Mouse (Mus musculus) lung, embryonic 14.5 days (tissue): ENCODE data around the gene Smpdl3a. TPM values are rescaled to one million over a fixed set of nuclear protein-coding genes. Genes with fewer than 3 reads are reported as not detected.

Experiments used
- ATAC-seq: fragments of 200-750 bp; cut with Nextera tagmentation; 2 replicates; pipeline ENCODE4 v1.8.0; 2017; ENCODE audit warnings: mild to moderate bottlenecking, moderate TSS enrichment, moderate library complexity; ENCODE audit not compliant: insufficient read depth
- DNase-seq: peaks from one replicate; pipeline ENCODE4 v3.0.0-alpha.2; 2015
- H3K27ac ChIP-seq: fragments of 300-500 bp; sonication (generic); 2 replicates; pipeline ENCODE4 v1.5.1; 2014; ENCODE audit warnings: low read depth, mild to moderate bottlenecking, moderate library complexity
- H3K27me3 ChIP-seq: fragments of 300-500 bp; sonication (generic); 2 replicates; pipeline ENCODE4 v1.6.1; 2014; ENCODE audit warnings: low read length, control low read depth; ENCODE audit not compliant: insufficient read depth
- H3K36me3 ChIP-seq: fragments of 300-500 bp; sonication (generic); 2 replicates; pipeline ENCODE4 v1.6.1; 2014; ENCODE audit warnings: control low read depth; ENCODE audit not compliant: insufficient read depth
- H3K4me1 ChIP-seq: fragments of 300-500 bp; sonication (generic); 2 replicates; pipeline ENCODE4 v1.6.1; 2014; ENCODE audit warnings: antibody characterized with exemption, control low read depth; ENCODE audit not compliant: insufficient read depth
- H3K4me2 ChIP-seq: fragments of 300-500 bp; sonication (generic); 2 replicates; pipeline ENCODE4 v1.6.1; 2014; ENCODE audit warnings: mild to moderate bottlenecking
- H3K4me3 ChIP-seq: fragments of 300-500 bp; sonication (generic); 2 replicates; pipeline ENCODE4 v1.5.1; 2014; ENCODE audit warnings: low read depth, low read length
- H3K9ac ChIP-seq: fragments of 300-500 bp; sonication (generic); 2 replicates; pipeline ENCODE4 v1.6.1; 2014
- H3K9me3 ChIP-seq: fragments of 300-500 bp; sonication (generic); 2 replicates; pipeline ENCODE4 v1.6.1; 2016; ENCODE audit warnings: low read depth, low read length, control low read depth
- CTCF ChIP-seq: IDR thresholded peaks from 2 replicates; pipeline ENCODE4 v1.5.1; 2016; ENCODE audit warnings: antibody characterized with exemption, low read depth
- WGBS: fragments of 180-500 bp; shearing (Covaris S2); extraction: QIAGEN DNeasy Blood & Tissue Kit; methylation state at CpG from one replicate; pipeline ENCODE4 v1.1.7; 2014; 5-methylcytosine and 5-hydroxymethylcytosine counted together
- polyA plus RNA-seq: library from polyadenylated mRNA; unstranded; fragments of >200 nt; fragmentation: Nextera tagmentation; extraction: Ambion mirVana; gene quantifications from 2 replicates; pipeline ENCODE4 v1.2.1, GENCODE M21; 2014

Smpdl3a gene
- polyA plus RNA-seq, 1 experiment from 2014 or later: 15.2 TPM

- no peaks in the 10 kb centered on the region for H3K9me3 ChIP-seq
- H3K4me1 ChIP-seq: peaks cover 3% of the 10 kb centered on the region; the same call in 1 of the 2 replicates
- DNase-seq (peak; percentile 2), ATAC-seq (peak; percentile 63; the same call in 1 of the 2 replicates)
- no peak overlapping the region for H3K4me2 ChIP-seq
- no peak overlapping the region for H3K27ac ChIP-seq
- H3K27me3 ChIP-seq: no peaks in the 10 kb centered on the region
- no peak overlapping the region; the same call in 1 of the 2 replicates for H3K9ac ChIP-seq
- TF ChIP-seq CTCF: no peak
- no peak overlapping the region for H3K4me3 ChIP-seq
- H3K36me3 ChIP-seq: no peaks in the 10 kb centered on the region
- WGBS: 46% methylated on average over 12 of the region's 13 CpGs
These were observed 10.6 kb upstream of the Smpdl3a start for GRCm38 (mm10) chr10:57783289-57784130.

GRCm38 (mm10) chr10:57784131-57784875 lies 9.8 kb upstream of the Smpdl3a start:
- no peak overlapping the region for H3K27ac ChIP-seq

GRCm38 (mm10) chr10:57784876-57785150 lies 9.3 kb upstream of the Smpdl3a start, which contains the start of gene Fabp7:
TSS of gene Fabp7 (plus strand) at chr10:57784881.
- no peak for TF ChIP-seq CTCF
- DNase-seq: no peak
- Histone ChIP-seq H3K4me1 (peaks cover 3% of the 10 kb centered on the region; the same call in 1 of the 2 replicates), H3K27ac (no peak within 1 kb of the TSS), H3K36me3 (no peaks in the 10 kb centered on the region), H3K4me3 (0 out of 2 replicates have a peak within 1 kb of the TSS, but pooled peaks have one; percentile 2), H3K27me3 (no peaks in the 10 kb centered on the region), H3K9me3 (no peaks in the 10 kb centered on the region), H3K9ac (no peak within 1 kb of the TSS), H3K4me2 (peak within 1 kb of the TSS; percentile 42)
- WGBS: 23% methylated on average over 7 of the region's 7 CpGs
- no peak for ATAC-seq

More at GRCm38 (mm10) chr10:57784131-57784875, 9.8 kb upstream of the Smpdl3a start:
- DNase-seq (peak; percentile 91), ATAC-seq (peak; percentile 91)
- Histone ChIP-seq H3K27me3 (no peaks in the 10 kb centered on the region), H3K36me3 (no peaks in the 10 kb centered on the region), H3K9me3 (no peaks in the 10 kb centered on the region), H3K4me2 (peak overlapping the region; percentile 42), H3K4me3 (0 out of 2 replicates have a peak overlapping the region, but pooled peaks have one; percentile 2), H3K9ac (no peak overlapping the region), H3K4me1 (peaks cover 3% of the 10 kb centered on the region; the same call in 1 of the 2 replicates)
- WGBS: 12% methylated on average over 7 of the region's 7 CpGs
- TF ChIP-seq CTCF: no peak

- no peak for TF ChIP-seq CTCF
- H3K9me3 ChIP-seq: no peaks in the 10 kb centered on the region
- H3K27me3 ChIP-seq: no peaks in the 10 kb centered on the region
- H3K9ac ChIP-seq: no peak overlapping the region
- H3K4me1 ChIP-seq: peaks cover 3% of the 10 kb centered on the region; the same call in 1 of the 2 replicates
- no peak overlapping the region for H3K4me3 ChIP-seq
- H3K36me3 ChIP-seq: no peaks in the 10 kb centered on the region
- DNase-seq (no peak), ATAC-seq (no peak)
- H3K27ac ChIP-seq: no peak overlapping the region
- H3K4me2 ChIP-seq: no peak overlapping the region
- WGBS: 57% methylated on average over 2 of the region's 2 CpGs
These were observed 8.6 kb upstream of the Smpdl3a start for GRCm38 (mm10) chr10:57785552-57785951.

- H3K9me3 ChIP-seq: no peaks in the 10 kb centered on the region; the same call in 1 of the 2 replicates
These were observed 1.2 kb upstream of the Smpdl3a start for GRCm38 (mm10) chr10:57792957-57793356.

GRCm38 (mm10) chr10:57794491-57795461 lies 641 bp downstream of the Smpdl3a start:
- peak; percentile 82 for ATAC-seq
- peak overlapping the region; percentile 61 for H3K4me3 ChIP-seq

More at GRCm38 (mm10) chr10:57792957-57793356, 1.2 kb upstream of the Smpdl3a start:
- Histone ChIP-seq H3K27ac (no peak overlapping the region), H3K36me3 (no peaks in the 10 kb centered on the region), H3K4me3 (no peak overlapping the region), H3K27me3 (no peaks in the 10 kb centered on the region), H3K4me2 (no peak overlapping the region), H3K9ac (no peak overlapping the region), H3K4me1 (0 out of 2 replicates have a peak, but pooled peaks cover 6% of the 10 kb centered on the region)
- ATAC-seq: no peak
- DNase-seq: no peak
- 98% methylated on average over 1 of the region's 1 CpGs for WGBS
- TF ChIP-seq CTCF: no peak

More at GRCm38 (mm10) chr10:57794491-57795461, 641 bp downstream of the Smpdl3a start:
- Histone ChIP-seq H3K4me1 (0 out of 2 replicates have a peak, but pooled peaks cover 6% of the 10 kb centered on the region), H3K27ac (peak overlapping the region; percentile 50; the same call in 1 of the 2 replicates), H3K9ac (peak overlapping the region; percentile 76), H3K27me3 (no peaks in the 10 kb centered on the region), H3K36me3 (no peaks in the 10 kb centered on the region), H3K9me3 (no peaks in the 10 kb centered on the region; the same call in 1 of the 2 replicates), H3K4me2 (peak overlapping the region; percentile 95)
- DNase-seq: peak; percentile 50
- WGBS: under 1% methylated on average over 44 of the region's 44 CpGs
- no peak for TF ChIP-seq CTCF
